In genomic region chr13:73346131-73346530, GRCm38 (mm10) we compare ENCODE assay signal across 16 mouse cellular contexts. TPM values are rescaled to one million over a fixed set of nuclear protein-coding genes. Genes with fewer than 3 reads are reported as not detected.
DNase-seq lines count a peak whose midpoint lies in the region; ATAC-seq lines count a peak whose summit lies in the region.
"Had no signal": no experiment of that assay in that cellular context is flagged by ENCODE, and none has a peak within 500 bp of the region (broad histone marks: within the 10 kb centered on the region; RNA-seq: fewer than 3 reads in every experiment).

No protein-coding gene starts in this region.

- peak overlapping the region; percentile 53 for H3K4me2 ChIP-seq in heart, embryonic 16.5 days (ENCODE audit: low read depth, low read length)
- H3K4me2 ChIP-seq in lung, embryonic 16.5 days (ENCODE audit: low read depth, low read length): no peak overlapping the region
- H3K4me2 ChIP-seq: embryonic facial prominence, embryonic 13.5 days; intestine, embryonic 15.5 days had no signal

- peak; percentile 68; the same call in 1 of the 2 replicates for ATAC-seq in heart, embryonic 16.5 days (replicated peaks; ENCODE audit: extremely low read depth, insufficient read depth, low FRiP score)
- peak; percentile 53 for ATAC-seq in lung, embryonic 16.5 days (ENCODE audit: low read depth)
- ATAC-seq: intestine, embryonic 15.5 days; Patski had no signal

- no peaks in the 10 kb centered on the region for H3K9me3 ChIP-seq in heart, embryonic 16.5 days (replicated peaks; ENCODE audit: control insufficient read depth, low read length)
- H3K9me3 ChIP-seq in lung, embryonic 16.5 days (ENCODE audit: control insufficient read depth, low read length): no peaks in the 10 kb centered on the region
- H3K9me3 ChIP-seq: embryonic facial prominence, embryonic 13.5 days; intestine, embryonic 15.5 days had no signal

- H3K4me3 ChIP-seq in heart, embryonic 16.5 days (ENCODE audit: low read length): peak overlapping the region; percentile 13
- no peak overlapping the region for H3K4me3 ChIP-seq in lung, embryonic 16.5 days (ENCODE audit: low read length)
- H3K4me3 ChIP-seq: embryonic facial prominence, embryonic 13.5 days; intestine, embryonic 15.5 days had no signal

- 28% methylated on average over 2 of the region's 2 CpGs for WGBS in heart, embryonic 16.5 days
- 22% methylated on average over 2 of the region's 2 CpGs for WGBS in lung, embryonic 16.5 days

- peaks cover 3% of the 10 kb centered on the region; the same call in 1 of the 2 replicates for H3K4me1 ChIP-seq in heart, embryonic 16.5 days (ENCODE audit: control insufficient read depth, insufficient read depth, low read length)
- no peaks in the 10 kb centered on the region for H3K4me1 ChIP-seq in lung, embryonic 16.5 days (replicated peaks; ENCODE audit: control insufficient read depth, insufficient read depth, low read length)
- H3K4me1 ChIP-seq: intestine, embryonic 15.5 days had no signal

- H3K27ac ChIP-seq in heart, embryonic 16.5 days (ENCODE audit: low read length): peak overlapping the region; percentile 60
- H3K27ac ChIP-seq in lung, embryonic 16.5 days (ENCODE audit: low read length): no peak overlapping the region; the same call in 1 of the 2 replicates
- H3K27ac ChIP-seq: embryonic facial prominence, embryonic 13.5 days; intestine, embryonic 15.5 days had no signal

- no peaks in the 10 kb centered on the region for H3K27me3 ChIP-seq in heart, embryonic 16.5 days (ENCODE audit: control insufficient read depth, insufficient read depth, low read length)
- no peaks in the 10 kb centered on the region for H3K27me3 ChIP-seq in lung, embryonic 16.5 days (ENCODE audit: control insufficient read depth, insufficient read depth, low read depth, low read length)
- H3K27me3 ChIP-seq: embryonic facial prominence, embryonic 13.5 days; intestine, embryonic 15.5 days; Patski had no signal

- DNase-seq in heart, adult 9 months (ENCODE audit: low spot score in 2 of 2): no peak
- no peak for DNase-seq in lung, postnatal 36 days
- DNase-seq in ZHBTc4 (ENCODE audit: low read depth, low spot score): peak; percentile 94
- DNase-seq in adrenal gland, adult 2 months: no peak
- no peak for DNase-seq in cerebellum, postnatal 10 days
- DNase-seq: adrenal gland, adult 8-10 months; cerebellum, adult 8-10 months; lung, postnatal 14 days; midbrain, embryonic 14.5 days; right cerebral cortex, postnatal 14 days; thymus, adult 18-20 months had no signal

- no peaks in the 10 kb centered on the region for H3K36me3 ChIP-seq in heart, embryonic 16.5 days (ENCODE audit: control insufficient read depth, insufficient read depth)
- no peaks in the 10 kb centered on the region for H3K36me3 ChIP-seq in lung, embryonic 16.5 days (ENCODE audit: control insufficient read depth, insufficient read depth, low read length)
- H3K36me3 ChIP-seq: embryonic facial prominence, embryonic 13.5 days; intestine, embryonic 15.5 days had no signal

- H3K9ac ChIP-seq in heart, embryonic 16.5 days (ENCODE audit: low read length): peak overlapping the region; percentile 45; the same call in 1 of the 2 replicates
- H3K9ac ChIP-seq in lung, embryonic 16.5 days (ENCODE audit: low read length): no peak overlapping the region
- H3K9ac ChIP-seq: embryonic facial prominence, embryonic 13.5 days; intestine, embryonic 15.5 days had no signal

RNA-seq across cellular contexts. Expression of gene Ndufs6, which starts 17.8 kb away (rescaled TPM):
- 798 and 819 TPM in 2 replicates for polyA plus RNA-seq in heart, embryonic 16.5 days (2015; fragmentation: Nextera tagmentation; extraction: Ambion mirVana)
- polyA plus RNA-seq in lung, embryonic 16.5 days (2015; fragmentation: Nextera tagmentation; extraction: Ambion mirVana): 403 and 405 TPM in 2 replicates
- 100 to 1,000 TPM; 247 to 296 TPM for total RNA-seq in adrenal gland, adult 2 months (2021)
- 17.4 and 19.1 TPM in 2 replicates for polyA plus RNA-seq in adrenal gland, adult 2 months (2012; rRNA removed)

RNA-seq across cellular contexts. Expression of gene Mrpl36, which starts 17.8 kb away (rescaled TPM):
- 138 TPM in 2 replicates for polyA plus RNA-seq in heart, embryonic 16.5 days (2015; fragmentation: Nextera tagmentation; extraction: Ambion mirVana)
- 122 and 124 TPM in 2 replicates for polyA plus RNA-seq in lung, embryonic 16.5 days (2015; fragmentation: Nextera tagmentation; extraction: Ambion mirVana)
- 10 to 100 TPM; 54.1 to 77.7 TPM for total RNA-seq in adrenal gland, adult 2 months (2021)
- 209 and 212 TPM in 2 replicates for polyA plus RNA-seq in adrenal gland, adult 2 months (2012; rRNA removed)

Comparison
In these comparisons a context has a peak if more than half of its experiments do, and no peak if none do; other contexts are left out.
1. RNA of gene Ndufs6, which starts 17.8 kb away (polyA plus RNA-seq): 798 to 819 TPM in heart, embryonic 16.5 days and 403 to 405 TPM in lung, embryonic 16.5 days; 17.4 to 19.1 TPM in adrenal gland, adult 2 months; every median in the first group is over 10 times any median in the second.